Mouse (Mus musculus): Measurements from ENCODE around the gene Acsbg2. TPM values are rescaled to one million over a fixed set of nuclear protein-coding genes. Genes with fewer than 3 reads are reported as not detected.

Gene Acsbg2
- polyA plus RNA-seq, 1 experiment from 2014 or later: not detected

DNA sequence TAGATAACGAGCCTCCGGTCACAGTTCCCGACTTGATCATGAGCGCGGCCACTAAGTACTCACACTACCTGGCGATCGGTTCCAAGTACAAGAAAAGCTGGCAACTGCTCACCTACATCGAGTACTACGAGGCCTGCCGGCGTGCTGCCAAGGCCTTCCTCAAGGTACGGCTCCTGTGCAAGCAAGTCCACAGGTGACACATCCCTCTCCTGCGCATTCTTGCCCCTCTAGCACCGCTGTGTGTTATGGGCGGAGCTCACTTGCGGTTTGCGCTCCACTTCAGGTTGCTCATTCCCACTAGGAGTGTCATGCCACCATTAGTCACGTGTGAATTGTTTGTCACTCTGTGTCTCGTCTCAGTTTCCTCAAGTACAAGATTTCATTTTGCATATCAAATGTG lies 3.2 kb upstream of the Acsbg2 start:
- WGBS: 89% methylated on average over 19 of the region's 19 CpGs
- no peaks in the 10 kb centered on the region for H3K27me3 ChIP-seq (ENCODE audit: control insufficient read depth, insufficient read depth, low read length)
- no peaks in the 10 kb centered on the region for H3K4me1 ChIP-seq (ENCODE audit: control insufficient read depth, insufficient read depth, low read length)
- no peak overlapping the region for H3K27ac ChIP-seq (ENCODE audit: low read depth, low read length)
- no peaks in the 10 kb centered on the region for H3K9me3 ChIP-seq (ENCODE audit: control insufficient read depth, low read length)
- H3K4me3 ChIP-seq (ENCODE audit: low read length): no peak overlapping the region
- no peak overlapping the region for H3K9ac ChIP-seq (ENCODE audit: low read depth, low read length)
- H3K4me2 ChIP-seq (replicated peaks; ENCODE audit: low read depth, low read length): no peak overlapping the region
- H3K36me3 ChIP-seq (ENCODE audit: control insufficient read depth, insufficient read depth, low read length): no peaks in the 10 kb centered on the region
- ATAC-seq (ENCODE audit: low FRiP score, low TSS enrichment): 0 out of 2 replicates have a peak, but pooled peaks have one; percentile 37

DNA sequence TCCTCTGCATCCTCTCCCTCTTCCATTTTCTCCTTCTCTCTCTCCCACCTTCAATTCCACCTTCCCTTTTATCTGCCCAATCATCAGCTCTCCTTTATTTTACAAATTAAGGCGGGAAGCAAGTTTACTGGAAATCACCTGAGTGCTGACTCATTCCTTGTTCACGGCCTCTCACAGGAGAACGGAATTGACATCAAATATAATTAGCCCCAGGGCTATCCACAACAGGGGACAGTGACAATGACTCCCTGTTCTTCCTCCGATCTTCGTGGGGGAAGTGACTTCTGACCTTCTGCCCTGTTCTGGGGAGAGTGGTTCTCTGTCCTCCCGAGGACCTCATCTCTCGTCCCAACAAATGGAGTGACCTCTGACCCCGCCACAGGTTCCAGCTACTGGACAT lies 2.7 kb upstream of the Acsbg2 start:
- Histone ChIP-seq H3K27ac (ENCODE audit: low read depth, low read length) (no peak overlapping the region), H3K9ac (ENCODE audit: low read depth, low read length) (no peak overlapping the region), H3K4me2 (replicated peaks; ENCODE audit: low read depth, low read length) (no peak overlapping the region), H3K4me3 (ENCODE audit: low read length) (no peak overlapping the region), H3K9me3 (ENCODE audit: control insufficient read depth, low read length) (no peaks in the 10 kb centered on the region), H3K27me3 (ENCODE audit: control insufficient read depth, insufficient read depth, low read length) (no peaks in the 10 kb centered on the region), H3K36me3 (ENCODE audit: control insufficient read depth, insufficient read depth, low read length) (no peaks in the 10 kb centered on the region), H3K4me1 (ENCODE audit: control insufficient read depth, insufficient read depth, low read length) (no peaks in the 10 kb centered on the region)
- 54% methylated on average over 8 of the region's 8 CpGs for WGBS
- no peak for ATAC-seq (ENCODE audit: low FRiP score, low TSS enrichment)

DNA sequence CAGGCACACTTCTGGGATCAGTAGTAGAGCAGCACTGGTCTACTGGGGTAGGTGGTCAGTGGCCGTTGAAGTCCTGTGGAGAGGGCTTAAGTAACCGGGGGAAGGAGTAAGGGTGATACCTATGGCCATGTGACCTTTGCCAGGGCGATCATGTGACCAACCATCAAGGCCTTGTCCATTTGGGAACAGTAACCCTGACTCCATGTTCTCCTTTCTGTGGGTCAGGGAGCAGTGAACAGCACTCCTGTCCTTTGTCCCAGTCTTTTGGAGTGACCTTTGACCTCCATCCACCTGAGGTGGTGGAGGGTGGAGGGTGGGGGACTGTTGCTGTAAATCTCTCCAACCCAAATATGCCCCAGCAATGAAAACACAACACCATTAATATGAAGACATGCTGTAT lies 2.2 kb upstream of the Acsbg2 start:
- no peak overlapping the region for H3K9ac ChIP-seq (ENCODE audit: low read depth, low read length)
- 83% methylated on average over 3 of the region's 3 CpGs for WGBS
- no peaks in the 10 kb centered on the region for H3K4me1 ChIP-seq (ENCODE audit: control insufficient read depth, insufficient read depth, low read length)
- H3K9me3 ChIP-seq (ENCODE audit: control insufficient read depth, low read length): no peaks in the 10 kb centered on the region
- no peak overlapping the region for H3K27ac ChIP-seq (ENCODE audit: low read depth, low read length)
- H3K4me2 ChIP-seq (replicated peaks; ENCODE audit: low read depth, low read length): no peak overlapping the region
- H3K4me3 ChIP-seq (ENCODE audit: low read length): no peak overlapping the region
- ATAC-seq (ENCODE audit: low FRiP score, low TSS enrichment): no peak
- no peaks in the 10 kb centered on the region for H3K27me3 ChIP-seq (ENCODE audit: control insufficient read depth, insufficient read depth, low read length)
- no peaks in the 10 kb centered on the region for H3K36me3 ChIP-seq (ENCODE audit: control insufficient read depth, insufficient read depth, low read length)

DNA sequence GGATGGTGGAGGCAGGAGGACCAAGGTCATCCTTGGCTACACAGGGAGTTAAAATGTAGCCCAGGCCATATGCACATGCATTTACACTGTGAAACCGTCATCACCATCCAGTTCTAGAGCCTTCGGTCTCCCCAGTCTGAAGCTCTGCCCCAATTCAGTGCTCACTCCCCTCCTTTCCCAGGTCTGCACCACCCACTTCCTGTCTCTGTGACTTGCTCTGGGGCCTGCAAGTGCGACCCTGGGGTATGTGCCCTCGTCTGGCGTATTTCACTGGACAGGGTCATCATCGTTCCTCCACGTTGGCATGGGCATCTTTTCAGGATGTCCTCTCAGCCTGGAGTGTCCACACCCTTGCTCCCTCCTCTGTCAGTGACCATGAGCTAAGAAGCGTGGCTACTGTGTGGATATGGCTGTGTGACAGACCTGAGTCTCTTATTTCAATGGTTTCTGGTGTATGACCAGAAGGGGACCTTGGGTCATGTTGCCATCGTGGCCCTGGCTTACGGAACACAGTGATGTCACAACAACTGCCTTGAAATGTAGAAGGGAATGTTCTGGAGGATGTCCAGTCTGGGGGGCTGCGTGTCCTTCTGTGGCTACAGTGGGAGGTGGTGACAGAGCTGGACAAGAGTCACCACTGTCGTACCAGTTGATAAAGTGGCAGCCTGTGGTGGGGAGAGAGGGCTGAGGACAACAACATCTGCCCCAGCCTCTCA lies 847 bp upstream of the Acsbg2 start, which contains the start of gene 1700061G19Rik:
Gene 1700061G19Rik, plus strand, starts transcription at position 542 of the 716 bp plus-strand sequence.
- no peak within 1 kb of the TSS for H3K27ac ChIP-seq (ENCODE audit: low read depth, low read length)
- ATAC-seq (ENCODE audit: low FRiP score, low TSS enrichment): no peak
- no peak within 1 kb of the TSS for H3K4me2 ChIP-seq (replicated peaks; ENCODE audit: low read depth, low read length)
- H3K9me3 ChIP-seq (ENCODE audit: control insufficient read depth, low read length): no peaks in the 10 kb centered on the region
- H3K4me1 ChIP-seq (ENCODE audit: control insufficient read depth, insufficient read depth, low read length): no peaks in the 10 kb centered on the region
- H3K36me3 ChIP-seq (ENCODE audit: control insufficient read depth, insufficient read depth, low read length): no peaks in the 10 kb centered on the region
- 78% methylated on average over 12 of the region's 12 CpGs for WGBS
- no peak within 1 kb of the TSS for H3K9ac ChIP-seq (ENCODE audit: low read depth, low read length)
- H3K4me3 ChIP-seq (ENCODE audit: low read length): no peak within 1 kb of the TSS
- no peaks in the 10 kb centered on the region for H3K27me3 ChIP-seq (ENCODE audit: control insufficient read depth, insufficient read depth, low read length)

DNA sequence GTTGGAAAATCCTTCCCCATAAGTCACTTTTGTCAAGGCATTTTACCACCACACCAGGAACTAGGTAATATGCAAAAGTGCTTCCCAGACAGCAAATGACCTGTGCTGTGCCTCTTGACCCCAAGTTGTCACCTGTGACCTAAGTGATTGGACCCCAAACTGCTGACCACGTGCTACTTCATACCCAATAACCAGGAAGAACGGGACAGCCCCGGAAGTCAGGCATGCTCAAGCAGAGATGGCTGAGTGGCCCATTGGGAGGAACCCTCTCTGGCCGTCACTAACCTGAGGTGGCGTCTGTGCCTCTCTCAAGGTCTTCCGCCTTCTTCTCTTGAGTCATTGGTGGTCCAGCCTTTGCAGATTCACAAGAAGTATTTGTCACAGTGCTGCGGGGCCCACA lies 1.7 kb downstream of the Acsbg2 start:
- Histone ChIP-seq H3K9ac (ENCODE audit: low read depth, low read length) (no peak overlapping the region), H3K9me3 (ENCODE audit: control insufficient read depth, low read length) (no peaks in the 10 kb centered on the region; the same call in 1 of the 2 replicates), H3K36me3 (ENCODE audit: control insufficient read depth, insufficient read depth, low read length) (no peaks in the 10 kb centered on the region), H3K4me1 (ENCODE audit: control insufficient read depth, insufficient read depth, low read length) (no peaks in the 10 kb centered on the region), H3K27me3 (ENCODE audit: control insufficient read depth, insufficient read depth, low read length) (no peaks in the 10 kb centered on the region), H3K4me3 (ENCODE audit: low read length) (no peak overlapping the region), H3K27ac (ENCODE audit: low read depth, low read length) (no peak overlapping the region), H3K4me2 (replicated peaks; ENCODE audit: low read depth, low read length) (no peak overlapping the region)
- 82% methylated on average over 7 of the region's 7 CpGs for WGBS
- ATAC-seq (ENCODE audit: low FRiP score, low TSS enrichment): no peak

DNA sequence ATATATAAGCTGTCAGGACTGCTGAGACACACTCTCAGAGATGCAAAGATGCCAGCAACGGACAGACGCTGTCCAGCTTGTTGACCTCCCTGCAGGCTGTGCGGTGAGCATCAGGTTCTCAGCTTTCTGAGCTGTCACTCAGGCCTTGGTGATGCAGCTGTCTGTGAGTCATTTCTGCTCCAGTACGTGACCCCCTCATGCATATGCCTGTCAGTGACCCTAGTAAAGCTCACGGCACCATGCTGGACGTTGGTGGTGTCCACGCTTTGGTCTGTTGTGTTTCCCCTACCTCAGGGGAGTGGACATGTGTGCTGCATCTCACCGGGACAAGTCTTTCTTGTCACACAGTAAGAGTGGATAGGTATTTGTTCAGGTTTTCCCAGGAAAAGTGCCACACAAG lies 2.5 kb downstream of the Acsbg2 start:
- 55% methylated on average over 8 of the region's 8 CpGs for WGBS
- Histone ChIP-seq H3K9me3 (ENCODE audit: control insufficient read depth, low read length) (peaks cover 3% of the 10 kb centered on the region; the same call in 1 of the 2 replicates), H3K36me3 (ENCODE audit: control insufficient read depth, insufficient read depth, low read length) (no peaks in the 10 kb centered on the region), H3K4me3 (ENCODE audit: low read length) (no peak overlapping the region), H3K4me1 (ENCODE audit: control insufficient read depth, insufficient read depth, low read length) (no peaks in the 10 kb centered on the region), H3K9ac (ENCODE audit: low read depth, low read length) (no peak overlapping the region), H3K27ac (ENCODE audit: low read depth, low read length) (no peak overlapping the region), H3K4me2 (replicated peaks; ENCODE audit: low read depth, low read length) (no peak overlapping the region), H3K27me3 (ENCODE audit: control insufficient read depth, insufficient read depth, low read length) (no peaks in the 10 kb centered on the region)
- ATAC-seq (ENCODE audit: low FRiP score, low TSS enrichment): 0 out of 2 replicates have a peak, but pooled peaks have one; percentile 45

DNA sequence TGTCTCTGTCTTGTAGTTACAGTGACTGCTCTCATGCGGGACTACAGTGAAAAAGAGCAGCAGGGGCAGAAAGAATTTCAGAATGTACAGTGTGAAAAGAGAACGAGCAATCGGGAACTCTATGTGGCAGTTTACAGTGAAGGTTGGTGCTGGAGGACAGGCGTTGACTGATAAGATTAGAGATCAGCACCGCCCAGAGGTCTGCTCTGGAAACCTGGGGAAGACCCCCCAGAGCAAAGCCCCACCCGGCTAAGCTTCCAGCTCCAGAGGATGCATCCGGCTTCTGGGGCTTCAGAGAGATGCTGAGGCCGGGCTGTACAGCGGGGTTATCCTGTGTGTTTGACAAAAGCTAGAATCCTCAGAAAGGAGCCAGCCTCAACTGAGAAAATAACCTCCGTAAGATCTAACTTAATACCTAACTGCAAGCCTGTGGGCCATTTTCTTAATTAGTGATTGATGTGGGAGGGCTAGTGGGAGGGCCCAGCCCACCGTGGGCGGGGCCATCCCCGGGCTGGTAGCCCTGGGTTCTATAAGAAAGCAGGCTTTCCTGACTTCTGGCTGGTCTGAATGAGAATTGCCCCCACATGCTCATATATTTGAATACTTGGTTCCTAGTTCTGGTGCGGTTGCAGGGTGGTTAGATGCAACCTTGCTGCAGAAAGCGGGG lies 3.8 kb downstream of the Acsbg2 start:
- Histone ChIP-seq H3K9ac (ENCODE audit: low read depth, low read length) (no peak overlapping the region), H3K4me3 (ENCODE audit: low read length) (no peak overlapping the region), H3K4me1 (ENCODE audit: control insufficient read depth, insufficient read depth, low read length) (no peaks in the 10 kb centered on the region), H3K4me2 (replicated peaks; ENCODE audit: low read depth, low read length) (no peak overlapping the region), H3K27ac (ENCODE audit: low read depth, low read length) (no peak overlapping the region), H3K36me3 (ENCODE audit: control insufficient read depth, insufficient read depth, low read length) (no peaks in the 10 kb centered on the region), H3K9me3 (ENCODE audit: control insufficient read depth, low read length) (peaks cover 3% of the 10 kb centered on the region; the same call in 1 of the 2 replicates), H3K27me3 (ENCODE audit: control insufficient read depth, insufficient read depth, low read length) (no peaks in the 10 kb centered on the region)
- ATAC-seq (ENCODE audit: low FRiP score, low TSS enrichment): no peak
- 69% methylated on average over 15 of the region's 15 CpGs for WGBS

DNA sequence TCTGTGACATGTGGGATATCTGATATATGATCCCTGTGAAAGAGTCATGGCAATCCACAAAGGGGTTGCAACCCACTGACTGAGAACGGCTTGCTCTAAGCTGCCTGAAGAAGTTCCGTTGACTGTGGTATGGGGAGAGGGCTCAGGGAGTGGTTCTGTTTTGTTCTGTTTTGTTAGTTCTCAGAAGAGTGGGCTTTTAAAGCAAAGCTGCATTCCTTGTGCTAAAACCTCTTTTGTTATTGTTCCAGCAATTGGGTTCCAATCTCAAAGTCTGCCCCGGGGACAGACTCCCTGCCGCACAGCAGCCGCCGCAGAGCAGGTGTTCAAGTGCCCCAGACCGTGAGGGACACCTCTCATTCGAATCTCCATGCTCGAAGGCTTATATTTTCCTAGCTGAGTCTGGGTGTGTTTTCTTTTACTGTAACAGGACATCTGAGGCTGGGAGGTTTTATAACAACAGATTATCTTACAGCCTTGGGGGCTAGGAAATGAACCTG lies 4.7 kb downstream of the Acsbg2 start:
- no peak overlapping the region for H3K27ac ChIP-seq (ENCODE audit: low read depth, low read length)
- ATAC-seq (ENCODE audit: low FRiP score, low TSS enrichment): no peak
- H3K4me3 ChIP-seq (ENCODE audit: low read length): no peak overlapping the region
- H3K27me3 ChIP-seq (ENCODE audit: control insufficient read depth, insufficient read depth, low read length): no peaks in the 10 kb centered on the region
- no peaks in the 10 kb centered on the region for H3K36me3 ChIP-seq (ENCODE audit: control insufficient read depth, insufficient read depth, low read length)
- H3K9ac ChIP-seq (ENCODE audit: low read depth, low read length): no peak overlapping the region
- H3K4me2 ChIP-seq (replicated peaks; ENCODE audit: low read depth, low read length): no peak overlapping the region
- H3K4me1 ChIP-seq (ENCODE audit: control insufficient read depth, insufficient read depth, low read length): no peaks in the 10 kb centered on the region
- 73% methylated on average over 9 of the region's 9 CpGs for WGBS
- peaks cover 3% of the 10 kb centered on the region; the same call in 1 of the 2 replicates for H3K9me3 ChIP-seq (ENCODE audit: control insufficient read depth, low read length)

DNA sequence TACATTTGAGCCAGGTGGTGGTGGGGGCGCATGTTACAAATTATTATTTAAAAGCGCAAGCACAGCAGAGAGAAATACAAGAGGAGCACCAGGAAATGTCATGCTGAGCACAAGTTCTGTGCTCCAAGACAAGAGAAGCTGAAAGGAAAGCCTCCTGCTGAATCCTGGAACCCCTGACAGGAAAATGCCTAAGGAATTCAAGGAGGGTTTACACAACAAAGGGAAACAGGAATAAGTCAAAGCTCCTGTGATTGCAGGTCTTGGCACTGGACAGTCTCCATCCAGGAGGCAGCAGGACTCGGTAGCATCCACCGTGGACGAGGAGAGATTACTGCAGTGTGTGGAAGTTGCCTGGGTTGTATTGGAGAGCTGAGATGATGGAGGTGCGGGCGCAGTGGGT lies 8.2 kb downstream of the Acsbg2 start:
- Histone ChIP-seq H3K4me1 (ENCODE audit: control insufficient read depth, insufficient read depth, low read length) (no peaks in the 10 kb centered on the region), H3K9ac (ENCODE audit: low read depth, low read length) (no peak overlapping the region), H3K9me3 (ENCODE audit: control insufficient read depth, low read length) (peaks cover 3% of the 10 kb centered on the region; the same call in 1 of the 2 replicates), H3K4me3 (ENCODE audit: low read length) (no peak overlapping the region), H3K27ac (ENCODE audit: low read depth, low read length) (no peak overlapping the region), H3K36me3 (ENCODE audit: control insufficient read depth, insufficient read depth, low read length) (no peaks in the 10 kb centered on the region), H3K4me2 (replicated peaks; ENCODE audit: low read depth, low read length) (no peak overlapping the region), H3K27me3 (ENCODE audit: control insufficient read depth, insufficient read depth, low read length) (no peaks in the 10 kb centered on the region)
- WGBS: 81% methylated on average over 7 of the region's 7 CpGs
- no peak for ATAC-seq (ENCODE audit: low FRiP score, low TSS enrichment)
